In genomic region chr7:119794251-119794638, GRCm38 (mm10) we compare ENCODE assay signal across 8 mouse cellular contexts. TPM values are rescaled to one million over a fixed set of nuclear protein-coding genes. Genes with fewer than 3 reads are reported as not detected.
A peak's percentile ranks its signal among the peaks of the same experiment; 100 is the strongest.
DNase-seq lines count a peak whose midpoint lies in the region; ATAC-seq lines count a peak whose summit lies in the region.

No protein-coding gene starts in this region.

- peak overlapping the region; percentile 61 for H3K4me3 ChIP-seq in neural tube, embryonic 11.5 days (ENCODE audit: low read depth, low read length)
- H3K4me3 ChIP-seq in erythroblast, embryonic 14.5 days (replicated peaks) = peak overlapping the region; percentile 82
- H3K4me3 ChIP-seq in limb, embryonic 12.5 days (replicated peaks) = peak overlapping the region; percentile 69
- peak overlapping the region; percentile 69 for H3K4me3 ChIP-seq in neural tube, embryonic 12.5 days

- peak; percentile 80 for ATAC-seq in neural tube, embryonic 11.5 days (ENCODE audit: insufficient read depth, low FRiP score, low TSS enrichment)
- peak; percentile 87; the same call in 1 of the 2 replicates for ATAC-seq in limb, embryonic 12.5 days (ENCODE audit: insufficient number of reproducible peaks, insufficient read depth, low FRiP score, low TSS enrichment, low read depth)
- peak; percentile 67 for ATAC-seq in neural tube, embryonic 12.5 days (ENCODE audit: low FRiP score, low read depth)

- no peaks in the 10 kb centered on the region for H3K9me3 ChIP-seq in neural tube, embryonic 11.5 days (ENCODE audit: control insufficient read depth, low read length)
- H3K9me3 ChIP-seq in erythroblast, embryonic 14.5 days (ENCODE audit: control insufficient read depth, low read length) = no peaks in the 10 kb centered on the region
- no peaks in the 10 kb centered on the region for H3K9me3 ChIP-seq in limb, embryonic 12.5 days
- H3K9me3 ChIP-seq in neural tube, embryonic 12.5 days = no peaks in the 10 kb centered on the region

- H3K36me3 ChIP-seq in neural tube, embryonic 11.5 days (ENCODE audit: control insufficient read depth, insufficient read depth, low read length) = peaks cover 5% of the 10 kb centered on the region; the same call in 1 of the 2 replicates
- H3K36me3 ChIP-seq in erythroblast, embryonic 14.5 days (ENCODE audit: control insufficient read depth) = peaks cover 23% of the 10 kb centered on the region
- peaks cover 22% of the 10 kb centered on the region for H3K36me3 ChIP-seq in limb, embryonic 12.5 days
- peaks cover 12% of the 10 kb centered on the region for H3K36me3 ChIP-seq in neural tube, embryonic 12.5 days

- H3K27me3 ChIP-seq in neural tube, embryonic 11.5 days (ENCODE audit: control insufficient read depth, insufficient read depth, low read length) = no peaks in the 10 kb centered on the region
- no peaks in the 10 kb centered on the region for H3K27me3 ChIP-seq in erythroblast, embryonic 14.5 days (ENCODE audit: control insufficient read depth)
- H3K27me3 ChIP-seq in limb, embryonic 12.5 days = no peaks in the 10 kb centered on the region
- H3K27me3 ChIP-seq in neural tube, embryonic 12.5 days (replicated peaks) = no peaks in the 10 kb centered on the region

- no peaks in the 10 kb centered on the region; the same call in 1 of the 2 replicates for H3K4me1 ChIP-seq in neural tube, embryonic 11.5 days (ENCODE audit: control insufficient read depth, insufficient read depth, low read length)
- H3K4me1 ChIP-seq in erythroblast, embryonic 14.5 days (ENCODE audit: control insufficient read depth) = peaks cover 21% of the 10 kb centered on the region
- peaks cover 15% of the 10 kb centered on the region; the same call in 1 of the 2 replicates for H3K4me1 ChIP-seq in limb, embryonic 12.5 days (replicated peaks)
- peaks cover 15% of the 10 kb centered on the region; the same call in 1 of the 2 replicates for H3K4me1 ChIP-seq in neural tube, embryonic 12.5 days

- no peak for DNase-seq in neural tube, embryonic 11.5 days (ENCODE audit: low spot score)
- no peak for DNase-seq in neural tube, embryonic 10.5 days (ENCODE audit: extremely low spot score, low spot score)
- DNase-seq in right cerebral cortex, postnatal 36 days (ENCODE audit: low spot score in 2 of 2) = no peak
- no peak for DNase-seq in Muller cell, postnatal 12 days (ENCODE audit: inconsistent ontology term)
- no peak for DNase-seq in urinary bladder, postnatal 14 days (ENCODE audit: low spot score)

- WGBS in neural tube, embryonic 11.5 days = 0% methylated on average over 20 of the region's 21 CpGs
- WGBS in limb, embryonic 12.5 days = under 1% methylated on average over 21 of the region's 21 CpGs
- WGBS in neural tube, embryonic 12.5 days = under 1% methylated on average over 21 of the region's 21 CpGs

- peak overlapping the region; percentile 46 for H3K27ac ChIP-seq in neural tube, embryonic 11.5 days (ENCODE audit: low read depth, low read length)
- H3K27ac ChIP-seq in limb, embryonic 12.5 days = peak overlapping the region; percentile 90
- H3K27ac ChIP-seq in neural tube, embryonic 12.5 days = no peak overlapping the region

- H3K4me2 ChIP-seq in neural tube, embryonic 11.5 days (ENCODE audit: low read depth) = peak overlapping the region; percentile 73
- peak overlapping the region; percentile 74 for H3K4me2 ChIP-seq in limb, embryonic 12.5 days
- peak overlapping the region; percentile 88 for H3K4me2 ChIP-seq in neural tube, embryonic 12.5 days (replicated peaks)

- H3K9ac ChIP-seq in neural tube, embryonic 11.5 days (ENCODE audit: low read length) = peak overlapping the region; percentile 78
- peak overlapping the region; percentile 78 for H3K9ac ChIP-seq in limb, embryonic 12.5 days (replicated peaks)
- peak overlapping the region; percentile 76 for H3K9ac ChIP-seq in neural tube, embryonic 12.5 days

RNA-seq across cellular contexts. Expression of gene Eri2, which starts 0.4 kb away (rescaled TPM):
- 33.2 and 33.5 TPM in 2 replicates for polyA plus RNA-seq in neural tube, embryonic 11.5 days (2014; fragmentation: Nextera tagmentation; extraction: Ambion mirVana)
- 0.02 and 0.08 TPM in 2 replicates for polyA plus RNA-seq in erythroblast, embryonic 14.5 days (2012)
- 29.7 and 30.6 TPM in 2 replicates for polyA plus RNA-seq in limb, embryonic 12.5 days (2016; fragmentation: Nextera tagmentation; extraction: Ambion mirVana)
- polyA plus RNA-seq in neural tube, embryonic 12.5 days (2016; fragmentation: Nextera tagmentation; extraction: Ambion mirVana) = 26.2 and 27.9 TPM in 2 replicates

RNA-seq across cellular contexts. Expression of gene Rexo5, which starts 0.4 kb away (rescaled TPM):
- polyA plus RNA-seq in neural tube, embryonic 11.5 days (2014; fragmentation: Nextera tagmentation; extraction: Ambion mirVana) = 16.3 and 27.3 TPM in 2 replicates
- 0.24 and 0.56 TPM in 2 replicates for polyA plus RNA-seq in erythroblast, embryonic 14.5 days (2012)
- polyA plus RNA-seq in limb, embryonic 12.5 days (2016; fragmentation: Nextera tagmentation; extraction: Ambion mirVana) = 28.3 and 29.9 TPM in 2 replicates
- polyA plus RNA-seq in neural tube, embryonic 12.5 days (2016; fragmentation: Nextera tagmentation; extraction: Ambion mirVana) = 16.0 TPM in 2 replicates

RNA-seq across cellular contexts. Expression of gene Acsm3, which starts 33.5 kb away (rescaled TPM):
- 0.08 and 0.37 TPM in 2 replicates for polyA plus RNA-seq in neural tube, embryonic 11.5 days (2014; fragmentation: Nextera tagmentation; extraction: Ambion mirVana)
- not detected in 2 replicates for polyA plus RNA-seq in erythroblast, embryonic 14.5 days (2012)
- polyA plus RNA-seq in limb, embryonic 12.5 days (2016; fragmentation: Nextera tagmentation; extraction: Ambion mirVana) = 0.13 and 0.36 TPM in 2 replicates
- 0.09 and 0.16 TPM in 2 replicates for polyA plus RNA-seq in neural tube, embryonic 12.5 days (2016; fragmentation: Nextera tagmentation; extraction: Ambion mirVana)

Comparison
In these comparisons a context has a peak if more than half of its experiments do, and no peak if none do; other contexts are left out.
1. RNA of gene Eri2, which starts 0.4 kb away (polyA plus RNA-seq): 33.2 to 33.5 TPM in neural tube, embryonic 11.5 days, 29.7 to 30.6 TPM in limb, embryonic 12.5 days and 26.2 to 27.9 TPM in neural tube, embryonic 12.5 days; 0.02 to 0.08 TPM in erythroblast, embryonic 14.5 days; every median in the first group is over 10 times any median in the second.
2. RNA of gene Rexo5, which starts 0.4 kb away (polyA plus RNA-seq): 28.3 to 29.9 TPM in limb, embryonic 12.5 days, 16.3 to 27.3 TPM in neural tube, embryonic 11.5 days and 16.0 TPM in neural tube, embryonic 12.5 days; 0.24 to 0.56 TPM in erythroblast, embryonic 14.5 days; every median in the first group is over 10 times any median in the second.
3. Peak in every context shown above with its lines, with median percentiles within 50 percentile points of each other: ATAC-seq, H3K4me2 ChIP-seq, H3K4me3 ChIP-seq and H3K9ac ChIP-seq.